Mouse (Mus musculus) cerebellum, adult 9-11 months (tissue): Measurements from ENCODE around the gene Tex47.

Experiments
- DNase-seq: peaks from one replicate; pipeline ENCODE4 v3.0.0; 2022

Gene Tex47

GRCm38 (mm10) chr5:7303819-7304218 lies at the start of gene Tex47:
Tex47 (plus strand) TSS chr5:7304119.
- no peak for DNase-seq

- DNase-seq = no peak
Measured at GRCm38 (mm10) chr5:7276659-7277455, 27.1 kb upstream of the Tex47 start.

GRCm38 (mm10) chr5:7284336-7284735 lies 19.6 kb upstream of the Tex47 start:
- no peak for DNase-seq

GRCm38 (mm10) chr5:7302969-7303368 lies 950 bp upstream of the Tex47 start:
- DNase-seq = no peak

- no peak for DNase-seq
Measured at GRCm38 (mm10) chr5:7325594-7325993, 21.7 kb downstream of the Tex47 start.

- DNase-seq = no peak
Measured at GRCm38 (mm10) chr5:7344145-7345010, 40.5 kb downstream of the Tex47 start, which contains the start of gene Zfp804b. Zfp804b (minus strand) TSS chr5:7344756.

- DNase-seq = no peak
Measured at GRCm38 (mm10) chr5:7345011-7345389, 41.1 kb downstream of the Tex47 start.
